Mouse (Mus musculus) midbrain, embryonic 14.5 days (tissue): Measurements from ENCODE around the gene Psapl1. TPM values are rescaled to one million over a fixed set of nuclear protein-coding genes. Genes with fewer than 3 reads are reported as not detected.

Experiments used
- ATAC-seq: fragments of 200-750 bp; cut with Nextera tagmentation; 2 replicates; pipeline ENCODE4 v1.8.0; 2017; ENCODE audit warnings: moderate number of reproducible peaks, moderate library complexity; ENCODE audit not compliant: low FRiP score, low TSS enrichment
- DNase-seq: peaks from one replicate; pipeline ENCODE4 v3.0.0-alpha.2; 2015
- H3K27ac ChIP-seq: fragments of 300-500 bp; sonication (generic); replicated peaks from 2 replicates; pipeline ENCODE4 v1.5.1; 2014; ENCODE audit warnings: mild to moderate bottlenecking, low read depth, low read length, moderate library complexity
- H3K27me3 ChIP-seq: fragments of 300-500 bp; sonication (generic); 2 replicates; pipeline ENCODE4 v1.6.1; 2014; ENCODE audit warnings: low read length, control low read depth, mixed read lengths; ENCODE audit not compliant: control insufficient read depth, insufficient read depth
- H3K36me3 ChIP-seq: fragments of 300-500 bp; sonication (generic); 2 replicates; pipeline ENCODE4 v1.6.1; 2014; ENCODE audit warnings: low read length, control low read depth; ENCODE audit not compliant: control insufficient read depth, insufficient read depth
- H3K4me1 ChIP-seq: fragments of 300-500 bp; sonication (generic); 2 replicates; pipeline ENCODE4 v1.6.1; 2014; ENCODE audit warnings: mild to moderate bottlenecking, antibody characterized with exemption, low read length, control low read depth; ENCODE audit not compliant: control insufficient read depth, insufficient read depth
- H3K4me2 ChIP-seq: fragments of 300-500 bp; sonication (generic); 2 replicates; pipeline ENCODE4 v1.6.1; 2014; ENCODE audit warnings: mild to moderate bottlenecking, low read length, moderate library complexity
- H3K4me3 ChIP-seq: fragments of 300-500 bp; sonication (generic); replicated peaks from 2 replicates; pipeline ENCODE4 v1.5.1; 2014; ENCODE audit warnings: low read depth, low read length
- H3K9ac ChIP-seq: fragments of 300-500 bp; sonication (generic); replicated peaks from 2 replicates; pipeline ENCODE4 v1.6.1; 2014; ENCODE audit warnings: mild to moderate bottlenecking, low read length, moderate library complexity
- H3K9me3 ChIP-seq: fragments of 300-500 bp; sonication (generic); 2 replicates; pipeline ENCODE4 v1.6.1; 2016; ENCODE audit warnings: low read length, control low read depth, mixed read lengths; ENCODE audit not compliant: control insufficient read depth
- WGBS: fragments of 180-500 bp; shearing (Covaris S2); extraction: QIAGEN DNeasy Blood & Tissue Kit; methylation state at CpG from one replicate; pipeline ENCODE4 v1.1.7; 2014; 5-methylcytosine and 5-hydroxymethylcytosine counted together
- polyA plus RNA-seq: library from polyadenylated mRNA; unstranded; fragments of >200 nt; fragmentation: Nextera tagmentation; extraction: Ambion mirVana; gene quantifications from 2 replicates; pipeline ENCODE4 v1.2.1, GENCODE M21; 2014

Gene Psapl1
- polyA plus RNA-seq, 1 experiment from 2014 or later, result not detected

DNA sequence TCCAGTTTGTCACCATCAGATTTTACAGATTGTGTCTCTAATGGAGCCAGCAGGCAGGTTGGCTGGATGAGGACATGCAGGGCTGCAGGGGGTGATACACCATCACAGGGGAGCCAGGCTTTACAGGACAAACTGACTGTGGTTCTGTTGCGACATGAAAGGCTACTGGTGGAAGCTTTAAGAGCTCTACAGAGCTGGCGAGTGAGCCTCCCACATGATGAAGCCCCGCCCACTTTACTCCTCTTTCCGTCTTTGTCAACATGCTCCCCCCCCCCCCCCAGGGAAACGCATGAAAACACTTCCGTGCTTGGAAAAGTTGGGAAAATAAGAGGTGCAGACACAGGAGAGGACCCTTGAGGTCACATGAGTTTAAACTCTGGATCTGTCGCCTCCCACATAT lies 25.6 kb upstream of the Psapl1 start:
- no peaks in the 10 kb centered on the region for H3K36me3 ChIP-seq
- no peak overlapping the region for H3K4me3 ChIP-seq
- H3K27me3 ChIP-seq, result no peaks in the 10 kb centered on the region
- H3K9ac ChIP-seq, result no peak overlapping the region
- no peak overlapping the region for H3K27ac ChIP-seq
- no peaks in the 10 kb centered on the region for H3K9me3 ChIP-seq
- ATAC-seq (no peak), DNase-seq (no peak)
- 55% methylated on average over 7 of the region's 7 CpGs for WGBS
- H3K4me2 ChIP-seq, result no peak overlapping the region
- H3K4me1 ChIP-seq, result peaks cover 16% of the 10 kb centered on the region

DNA sequence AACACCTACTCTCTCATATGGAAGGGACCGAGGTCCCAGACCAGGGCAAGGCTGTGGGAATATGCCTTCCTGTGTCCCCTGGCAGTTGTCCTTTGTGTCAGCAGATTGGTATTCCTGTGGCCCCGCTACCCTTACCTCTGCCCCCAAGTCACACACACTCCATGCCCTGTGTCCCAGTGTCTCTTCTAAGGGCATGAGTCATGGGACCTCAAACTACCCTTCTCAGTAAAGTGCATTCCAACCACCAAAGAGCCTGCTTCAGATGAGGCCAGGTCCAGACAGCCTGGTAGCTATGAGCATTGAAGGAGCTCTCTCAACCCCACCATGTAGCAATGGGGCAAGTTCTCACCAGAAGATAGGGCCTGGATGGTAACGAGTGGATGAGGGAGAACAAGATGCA lies 25.0 kb upstream of the Psapl1 start:
- no peaks in the 10 kb centered on the region for H3K9me3 ChIP-seq
- H3K4me2 ChIP-seq, result no peak overlapping the region
- no peaks in the 10 kb centered on the region for H3K36me3 ChIP-seq
- ATAC-seq, result no peak
- WGBS, result 94% methylated on average over 3 of the region's 3 CpGs
- H3K27me3 ChIP-seq, result no peaks in the 10 kb centered on the region
- no peak overlapping the region for H3K27ac ChIP-seq
- H3K9ac ChIP-seq, result no peak overlapping the region
- DNase-seq, result no peak
- H3K4me1 ChIP-seq, result peaks cover 16% of the 10 kb centered on the region
- no peak overlapping the region for H3K4me3 ChIP-seq

DNA sequence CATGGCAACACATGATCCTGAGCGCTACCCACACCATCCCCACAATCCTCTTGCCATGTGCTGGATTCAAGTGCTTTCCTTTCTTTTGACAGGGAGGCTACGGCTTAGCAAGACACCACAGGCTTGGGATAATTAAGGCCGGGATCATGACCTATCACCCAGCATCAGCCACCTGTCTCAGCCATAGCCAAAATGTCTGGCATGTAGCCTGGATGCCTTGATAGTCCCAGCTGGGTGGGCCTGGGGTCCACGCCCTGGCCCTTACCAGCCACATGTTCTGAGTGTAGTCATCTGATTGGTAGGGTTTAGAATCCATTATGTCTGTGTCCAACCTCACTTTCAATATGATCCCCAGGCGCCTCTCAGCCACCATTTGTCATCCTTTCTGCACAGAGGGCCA lies 24.1 kb upstream of the Psapl1 start:
- no peak overlapping the region for H3K9ac ChIP-seq
- no peak overlapping the region for H3K27ac ChIP-seq
- H3K9me3 ChIP-seq, result no peaks in the 10 kb centered on the region
- H3K4me3 ChIP-seq, result no peak overlapping the region
- WGBS, result 89% methylated on average over 5 of the region's 5 CpGs
- H3K4me1 ChIP-seq, result peaks cover 11% of the 10 kb centered on the region
- H3K36me3 ChIP-seq, result no peaks in the 10 kb centered on the region
- H3K27me3 ChIP-seq, result no peaks in the 10 kb centered on the region
- ATAC-seq, result no peak
- no peak for DNase-seq
- H3K4me2 ChIP-seq, result no peak overlapping the region

DNA sequence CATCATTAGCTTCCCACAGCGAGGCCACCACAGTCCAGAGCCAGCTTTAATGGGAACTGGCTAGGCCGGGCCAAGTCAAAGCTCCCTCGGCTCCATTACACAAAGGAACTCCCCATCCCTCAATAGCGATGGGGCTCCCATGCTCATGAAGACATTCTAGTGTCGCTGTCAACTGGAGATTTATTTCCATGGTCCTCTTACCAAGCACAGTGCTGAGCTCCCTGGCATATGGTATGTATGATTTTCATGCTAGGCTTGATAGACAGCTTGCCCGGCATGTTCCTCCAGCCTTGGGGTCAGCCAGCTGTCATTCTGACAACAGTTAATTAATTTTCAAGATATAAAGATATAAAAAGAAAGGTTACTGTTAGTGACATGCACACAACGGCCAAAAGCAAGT lies 21.5 kb upstream of the Psapl1 start:
- Histone ChIP-seq H3K4me2 (no peak overlapping the region), H3K9ac (no peak overlapping the region), H3K27me3 (no peaks in the 10 kb centered on the region), H3K9me3 (no peaks in the 10 kb centered on the region), H3K36me3 (no peaks in the 10 kb centered on the region), H3K27ac (no peak overlapping the region), H3K4me3 (no peak overlapping the region), H3K4me1 (no peaks in the 10 kb centered on the region)
- 64% methylated on average over 7 of the region's 7 CpGs for WGBS
- ATAC-seq, result no peak
- no peak for DNase-seq

GRCm38 (mm10) chr5:36186294-36187053 lies 17.3 kb upstream of the Psapl1 start:
- Histone ChIP-seq H3K36me3 (no peaks in the 10 kb centered on the region), H3K4me2 (no peak overlapping the region), H3K27ac (no peak overlapping the region), H3K4me3 (no peak overlapping the region), H3K27me3 (no peaks in the 10 kb centered on the region), H3K9me3 (no peaks in the 10 kb centered on the region), H3K9ac (no peak overlapping the region), H3K4me1 (peaks cover 15% of the 10 kb centered on the region; the same call in 1 of the 2 replicates)
- ATAC-seq, result no peak
- WGBS, result 58% methylated on average over 8 of the region's 8 CpGs
- DNase-seq, result no peak

- Histone ChIP-seq H3K9ac (no peak overlapping the region), H3K27me3 (no peaks in the 10 kb centered on the region), H3K9me3 (no peaks in the 10 kb centered on the region), H3K4me2 (no peak overlapping the region), H3K4me1 (peaks cover 15% of the 10 kb centered on the region; the same call in 1 of the 2 replicates), H3K4me3 (no peak overlapping the region), H3K27ac (no peak overlapping the region), H3K36me3 (no peaks in the 10 kb centered on the region)
- no peak for ATAC-seq
- WGBS, result 95% methylated on average over 4 of the region's 4 CpGs
- DNase-seq, result no peak
Measured at GRCm38 (mm10) chr5:36188310-36188709, 15.5 kb upstream of the Psapl1 start.

GRCm38 (mm10) chr5:36191285-36191684 lies 12.5 kb upstream of the Psapl1 start:
- H3K4me2 ChIP-seq, result no peak overlapping the region
- ATAC-seq (no peak), DNase-seq (no peak)
- H3K4me1 ChIP-seq, result peaks cover 25% of the 10 kb centered on the region
- H3K27ac ChIP-seq, result no peak overlapping the region
- H3K9ac ChIP-seq, result no peak overlapping the region
- no peak overlapping the region for H3K4me3 ChIP-seq
- whole genome bisulfite sequencing, result 96% methylated on average over 4 of the region's 4 CpGs
- H3K27me3 ChIP-seq, result no peaks in the 10 kb centered on the region
- H3K36me3 ChIP-seq, result no peaks in the 10 kb centered on the region
- H3K9me3 ChIP-seq, result no peaks in the 10 kb centered on the region

DNA sequence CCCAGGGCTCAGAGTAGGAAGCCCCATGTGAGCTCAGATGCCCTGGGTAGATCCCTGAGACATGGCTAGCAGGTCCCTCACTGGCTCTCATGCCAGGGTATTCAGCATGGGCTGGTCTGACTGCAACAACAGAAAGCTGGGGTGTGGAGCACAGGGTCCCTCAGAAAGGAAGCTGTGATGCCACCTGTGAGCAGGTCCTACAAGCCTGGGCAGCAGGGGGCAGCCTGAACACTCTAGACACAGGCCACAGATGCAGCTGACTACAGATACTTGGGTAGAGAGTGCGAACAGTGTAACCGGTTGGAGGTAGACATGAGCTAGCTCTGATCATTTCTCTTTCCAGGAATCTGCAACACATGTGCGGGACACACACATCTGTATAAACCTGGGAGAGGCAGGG lies 11.9 kb upstream of the Psapl1 start:
- no peak overlapping the region for H3K27ac ChIP-seq
- H3K27me3 ChIP-seq, result no peaks in the 10 kb centered on the region
- no peaks in the 10 kb centered on the region for H3K9me3 ChIP-seq
- whole genome bisulfite sequencing, result 95% methylated on average over 3 of the region's 3 CpGs
- ATAC-seq (no peak), DNase-seq (no peak)
- H3K4me3 ChIP-seq, result no peak overlapping the region
- no peak overlapping the region for H3K9ac ChIP-seq
- H3K4me1 ChIP-seq, result peaks cover 25% of the 10 kb centered on the region
- no peaks in the 10 kb centered on the region for H3K36me3 ChIP-seq
- H3K4me2 ChIP-seq, result no peak overlapping the region

- H3K27ac ChIP-seq, result no peak overlapping the region
- no peak for ATAC-seq
- no peaks in the 10 kb centered on the region for H3K27me3 ChIP-seq
- no peak for DNase-seq
- H3K36me3 ChIP-seq, result no peaks in the 10 kb centered on the region
- no peaks in the 10 kb centered on the region for H3K9me3 ChIP-seq
- no peak overlapping the region for H3K4me2 ChIP-seq
- no peak overlapping the region for H3K4me3 ChIP-seq
- peaks cover 22% of the 10 kb centered on the region for H3K4me1 ChIP-seq
- no peak overlapping the region for H3K9ac ChIP-seq
- 82% methylated on average over 2 of the region's 2 CpGs for WGBS
Measured at GRCm38 (mm10) chr5:36192677-36193076, 11.1 kb upstream of the Psapl1 start.
